In genomic region chr10:112051956-112052355, GRCm38 (mm10) we compare ENCODE assay signal across 19 mouse cellular contexts. TPM values are rescaled to one million over a fixed set of nuclear protein-coding genes. Genes with fewer than 3 reads are reported as not detected.
DNase-seq lines count a peak whose midpoint lies in the region; ATAC-seq and TF ChIP-seq lines count a peak whose summit lies in the region.
"Not testable (repeated sequence)": the region's sequence is repeated elsewhere in the genome, so short reads cannot be mapped to it uniquely, and the experiment has no call there.
"Had no signal": no experiment of that assay in that cellular context is flagged by ENCODE, and none has a peak within 500 bp of the region (broad histone marks: within the 10 kb centered on the region; RNA-seq: fewer than 3 reads in every experiment).

No protein-coding gene starts in this region.

- TF ChIP-seq CTCF in lung, embryonic 14.5 days (IDR thresholded peaks at IDR 0.05; ENCODE audit: low read depth); stomach, postnatal 0 days (IDR thresholded peaks at IDR 0.05; ENCODE audit: low read depth): not testable (repeated sequence)

- not testable (repeated sequence) for H3K27ac ChIP-seq in embryonic facial prominence, embryonic 10.5 days (replicated peaks); lung, embryonic 14.5 days (ENCODE audit: low read depth); midbrain, embryonic 11.5 days (ENCODE audit: low read depth, low read length); stomach, postnatal 0 days (replicated peaks)

- intact Hi-C loops in heart, postnatal 10 days (cut with DNase I), result not testable (repeated sequence)

- peak; percentile 59 for DNase-seq in 416B (ENCODE audit: low read depth)
- DNase-seq in brain, adult 2 months (ENCODE audit: low read depth, low spot score), result peak; percentile 7
- DNase-seq in embryonic facial prominence, embryonic 10.5 days (ENCODE audit: low spot score), result peak; percentile 54
- peak; percentile 1 to 2 for DNase-seq in heart, postnatal 10 days
- peak; percentile 7 for DNase-seq in kidney, adult 9 months
- peak; percentile 61 for DNase-seq in lung, embryonic 14.5 days
- DNase-seq in midbrain, embryonic 11.5 days (ENCODE audit: low spot score, missing footprints), result not testable (repeated sequence)
- peak; percentile 40 for DNase-seq in stomach, postnatal 0 days (ENCODE audit: low spot score)

- not testable (repeated sequence) for H3K36me3 ChIP-seq in embryonic facial prominence, embryonic 10.5 days (replicated peaks); lung, embryonic 14.5 days (ENCODE audit: insufficient read depth); midbrain, embryonic 11.5 days (ENCODE audit: control insufficient read depth, insufficient read depth, low read length); stomach, postnatal 0 days (ENCODE audit: control insufficient read depth, insufficient read depth, low read length)

- H3K9me3 ChIP-seq in embryonic facial prominence, embryonic 10.5 days; lung, embryonic 14.5 days (ENCODE audit: low read depth, low read length); midbrain, embryonic 11.5 days (ENCODE audit: control insufficient read depth, low read length); stomach, postnatal 0 days (ENCODE audit: control insufficient read depth, low read length): not testable (repeated sequence)

- 74% methylated on average over 2 of the region's 2 CpGs for WGBS in embryonic facial prominence, embryonic 10.5 days
- WGBS in lung, embryonic 14.5 days, result 69% methylated on average over 2 of the region's 2 CpGs
- 72% methylated on average over 2 of the region's 2 CpGs for WGBS in midbrain, embryonic 11.5 days
- 82% methylated on average over 2 of the region's 2 CpGs for WGBS in stomach, postnatal 0 days

- not testable (repeated sequence) for H3K4me1 ChIP-seq in embryonic facial prominence, embryonic 10.5 days; lung, embryonic 14.5 days (ENCODE audit: insufficient read depth); midbrain, embryonic 11.5 days (ENCODE audit: control insufficient read depth, insufficient read depth, low read length); stomach, postnatal 0 days (replicated peaks; ENCODE audit: control insufficient read depth, insufficient read depth)

- TF ChIP-seq EP300 in stomach, postnatal 0 days (optimal IDR thresholded peaks at IDR 0.05), result not testable (repeated sequence)

- H3K4me2 ChIP-seq in lung, embryonic 14.5 days; midbrain, embryonic 11.5 days; stomach, postnatal 0 days (replicated peaks; ENCODE audit: low read depth): not testable (repeated sequence)

- H3K4me3 ChIP-seq in embryonic facial prominence, embryonic 10.5 days; lung, embryonic 14.5 days (ENCODE audit: low read depth, low read length); midbrain, embryonic 11.5 days (ENCODE audit: low read depth, low read length); stomach, postnatal 0 days (ENCODE audit: low read depth, low read length): not testable (repeated sequence)

- H3K9ac ChIP-seq in lung, embryonic 14.5 days; midbrain, embryonic 11.5 days (ENCODE audit: low read length); stomach, postnatal 0 days (ENCODE audit: low read length): not testable (repeated sequence)

- not testable (repeated sequence) for H3K27me3 ChIP-seq in embryonic facial prominence, embryonic 10.5 days (replicated peaks; ENCODE audit: low read depth, poor library complexity, severe bottlenecking); lung, embryonic 14.5 days (ENCODE audit: insufficient read depth, low read length); midbrain, embryonic 11.5 days (ENCODE audit: control insufficient read depth, insufficient read depth, low read length); stomach, postnatal 0 days (ENCODE audit: control insufficient read depth, insufficient read depth, low read length)

- not testable (repeated sequence) for ATAC-seq in lung, embryonic 14.5 days (ENCODE audit: insufficient read depth); stomach, postnatal 0 days (ENCODE audit: low FRiP score, low TSS enrichment)
- ATAC-seq in midbrain, embryonic 11.5 days (ENCODE audit: low FRiP score), result 0 out of 2 replicates have a peak, but pooled peaks have one; percentile 48

RNA-seq across cellular contexts. Expression of gene Glipr1l1, which starts 8.0 kb away (rescaled TPM):
- polyA plus RNA-seq in embryonic facial prominence, embryonic 10.5 days (2016; fragmentation: Nextera tagmentation; extraction: Ambion mirVana), result not detected in 2 replicates
- total RNA-seq in heart, postnatal 10 days (2021), result not detected
- polyA plus RNA-seq in lung, embryonic 14.5 days (2014; fragmentation: Nextera tagmentation; extraction: Ambion mirVana), result not detected in 2 replicates
- not detected in 2 replicates for polyA plus RNA-seq in midbrain, embryonic 11.5 days (2014; fragmentation: Nextera tagmentation; extraction: Ambion mirVana)
- not detected in 2 replicates for polyA plus RNA-seq in stomach, postnatal 0 days (2015; fragmentation: Nextera tagmentation; extraction: Ambion mirVana)
- total RNA-seq: ES-E14; gastrocnemius, postnatal 25 days; layer of hippocampus, postnatal 25 days; left cerebral cortex, postnatal 14 days; liver, adult 2 months had no signal
- polyA plus RNA-seq: embryonic facial prominence, embryonic 15.5 days; forebrain, embryonic 10.5 days; heart, postnatal 0 days; hindbrain, embryonic 16.5 days; liver, adult 2 months; macrophage; neural tube, embryonic 13.5 days had no signal

RNA-seq across cellular contexts. Expression of gene Glipr1l2, which starts 31.2 kb away (rescaled TPM):
- polyA plus RNA-seq in embryonic facial prominence, embryonic 10.5 days (2016; fragmentation: Nextera tagmentation; extraction: Ambion mirVana), result not detected in 2 replicates
- total RNA-seq in heart, postnatal 10 days (2021), result not detected
- polyA plus RNA-seq in lung, embryonic 14.5 days (2014; fragmentation: Nextera tagmentation; extraction: Ambion mirVana), result not detected in 2 replicates
- polyA plus RNA-seq in midbrain, embryonic 11.5 days (2014; fragmentation: Nextera tagmentation; extraction: Ambion mirVana), result not detected in 2 replicates
- 0.06 TPM in 1 of 2 replicates, not detected in the other for polyA plus RNA-seq in stomach, postnatal 0 days (2015; fragmentation: Nextera tagmentation; extraction: Ambion mirVana)
- total RNA-seq: ES-E14; gastrocnemius, postnatal 25 days; layer of hippocampus, postnatal 25 days; left cerebral cortex, postnatal 14 days; liver, adult 2 months had no signal
- polyA plus RNA-seq: embryonic facial prominence, embryonic 15.5 days; forebrain, embryonic 10.5 days; heart, postnatal 0 days; hindbrain, embryonic 16.5 days; liver, adult 2 months; macrophage; neural tube, embryonic 13.5 days had no signal

RNA-seq across cellular contexts. Expression of gene Glipr1, which starts 49.5 kb away (rescaled TPM):
- polyA plus RNA-seq in embryonic facial prominence, embryonic 10.5 days (2016; fragmentation: Nextera tagmentation; extraction: Ambion mirVana), result 0.78 and 1.0 TPM in 2 replicates
- total RNA-seq in heart, postnatal 10 days (2021), result 1 to 10 TPM in 1 of 2 experiments, under 1 TPM in 1; 0.72 to 1.2 TPM
- 1.5 and 3.0 TPM in 2 replicates for polyA plus RNA-seq in lung, embryonic 14.5 days (2014; fragmentation: Nextera tagmentation; extraction: Ambion mirVana)
- polyA plus RNA-seq in midbrain, embryonic 11.5 days (2014; fragmentation: Nextera tagmentation; extraction: Ambion mirVana), result 0.49 and 0.57 TPM in 2 replicates
- 12.9 and 16.0 TPM in 2 replicates for polyA plus RNA-seq in stomach, postnatal 0 days (2015; fragmentation: Nextera tagmentation; extraction: Ambion mirVana)
- total RNA-seq: gastrocnemius, postnatal 25 days had no signal
